Mouse (Mus musculus): ENCODE measurements at regions not wholly inside any gene's neighbourhood (a gene's known extent, or its start where the extent isn't known, plus 50 kb on each side); places are given as distances from the start of the nearest gene placed in this dataset.
A peak's percentile ranks its signal among the peaks of the same experiment; 100 is the strongest.
"Not testable (repeated sequence)": the region's sequence is repeated elsewhere in the genome, so short reads cannot be mapped to it uniquely, and the experiment has no call there.

GRCm38 (mm10) chr6:31038445-31038844 is 79.6 kb upstream of the Klf14 start:
- H3K9ac ChIP-seq (ENCODE audit: low read length); H3K27ac ChIP-seq (ENCODE audit: low read depth, low read length); H3K9me3 ChIP-seq (ENCODE audit: control insufficient read depth, low read length); DNase-seq (ENCODE audit: low spot score); H3K4me3 ChIP-seq (ENCODE audit: low read depth, low read length); H3K4me1 ChIP-seq (replicated peaks; ENCODE audit: control insufficient read depth, insufficient read depth, low read length); H3K36me3 ChIP-seq (ENCODE audit: control insufficient read depth, insufficient read depth, low read length); H3K27me3 ChIP-seq (ENCODE audit: control insufficient read depth, insufficient read depth, low read length); H3K4me2 ChIP-seq (ENCODE audit: low read depth, low read length, severe bottlenecking); ATAC-seq (replicated peaks; ENCODE audit: low FRiP score): not testable (repeated sequence)
- 3% methylated on average over 2 of the region's 2 CpGs for WGBS

GRCm38 (mm10) chr6:31039485-31039884 is 80.6 kb upstream of the Klf14 start:
- ATAC-seq (replicated peaks; ENCODE audit: low FRiP score) (no peak), DNase-seq (ENCODE audit: low spot score) (no peak)
- H3K9ac ChIP-seq (ENCODE audit: low read length): no peak overlapping the region
- H3K27ac ChIP-seq (ENCODE audit: low read depth, low read length): no peak overlapping the region
- no peak overlapping the region for H3K4me3 ChIP-seq (ENCODE audit: low read depth, low read length)
- no peaks in the 10 kb centered on the region for H3K36me3 ChIP-seq (ENCODE audit: control insufficient read depth, insufficient read depth, low read length)
- H3K27me3 ChIP-seq (ENCODE audit: control insufficient read depth, insufficient read depth, low read length): no peaks in the 10 kb centered on the region
- H3K4me1 ChIP-seq (replicated peaks; ENCODE audit: control insufficient read depth, insufficient read depth, low read length): no peaks in the 10 kb centered on the region
- no peaks in the 10 kb centered on the region for H3K9me3 ChIP-seq (ENCODE audit: control insufficient read depth, low read length)
- 75% methylated on average over 6 of the region's 6 CpGs for WGBS
- no peak overlapping the region for H3K4me2 ChIP-seq (ENCODE audit: low read depth, low read length, severe bottlenecking)

GRCm38 (mm10) chr6:31040783-31041182 is 81.9 kb upstream of the Klf14 start:
- no peaks in the 10 kb centered on the region for H3K36me3 ChIP-seq (ENCODE audit: control insufficient read depth, insufficient read depth, low read length)
- no peak overlapping the region for H3K9ac ChIP-seq (ENCODE audit: low read length)
- H3K27me3 ChIP-seq (ENCODE audit: control insufficient read depth, insufficient read depth, low read length): no peaks in the 10 kb centered on the region
- ATAC-seq (replicated peaks; ENCODE audit: low FRiP score) (no peak), DNase-seq (ENCODE audit: low spot score) (no peak)
- H3K27ac ChIP-seq (ENCODE audit: low read depth, low read length): no peak overlapping the region
- no peaks in the 10 kb centered on the region for H3K4me1 ChIP-seq (replicated peaks; ENCODE audit: control insufficient read depth, insufficient read depth, low read length)
- H3K4me2 ChIP-seq (ENCODE audit: low read depth, low read length, severe bottlenecking): no peak overlapping the region
- no peak overlapping the region for H3K4me3 ChIP-seq (ENCODE audit: low read depth, low read length)
- H3K9me3 ChIP-seq (ENCODE audit: control insufficient read depth, low read length): no peaks in the 10 kb centered on the region
- WGBS: 89% methylated on average over 6 of the region's 6 CpGs

- ATAC-seq (replicated peaks; ENCODE audit: low FRiP score) (no peak), DNase-seq (ENCODE audit: low spot score) (no peak)
- H3K9me3 ChIP-seq (ENCODE audit: control insufficient read depth, low read length): no peaks in the 10 kb centered on the region
- no peak overlapping the region for H3K4me2 ChIP-seq (ENCODE audit: low read depth, low read length, severe bottlenecking)
- no peaks in the 10 kb centered on the region for H3K36me3 ChIP-seq (ENCODE audit: control insufficient read depth, insufficient read depth, low read length)
- H3K27me3 ChIP-seq (ENCODE audit: control insufficient read depth, insufficient read depth, low read length): no peaks in the 10 kb centered on the region
- no peak overlapping the region for H3K27ac ChIP-seq (ENCODE audit: low read depth, low read length)
- H3K4me3 ChIP-seq (ENCODE audit: low read depth, low read length): no peak overlapping the region
- 95% methylated on average over 4 of the region's 4 CpGs for WGBS
- no peak overlapping the region for H3K9ac ChIP-seq (ENCODE audit: low read length)
- no peaks in the 10 kb centered on the region for H3K4me1 ChIP-seq (replicated peaks; ENCODE audit: control insufficient read depth, insufficient read depth, low read length)
Observed at GRCm38 (mm10) chr6:31043368-31043767, 84.5 kb upstream of the Klf14 start.

- Histone ChIP-seq H3K9ac (ENCODE audit: low read length) (no peak overlapping the region), H3K4me2 (ENCODE audit: low read depth, low read length, severe bottlenecking) (no peak overlapping the region), H3K27me3 (ENCODE audit: control insufficient read depth, insufficient read depth, low read length) (no peaks in the 10 kb centered on the region), H3K4me1 (replicated peaks; ENCODE audit: control insufficient read depth, insufficient read depth, low read length) (no peaks in the 10 kb centered on the region), H3K9me3 (ENCODE audit: control insufficient read depth, low read length) (no peaks in the 10 kb centered on the region), H3K36me3 (ENCODE audit: control insufficient read depth, insufficient read depth, low read length) (no peaks in the 10 kb centered on the region), H3K27ac (ENCODE audit: low read depth, low read length) (no peak overlapping the region), H3K4me3 (ENCODE audit: low read depth, low read length) (no peak overlapping the region)
- WGBS: 91% methylated on average over 3 of the region's 3 CpGs
- ATAC-seq (replicated peaks; ENCODE audit: low FRiP score) (no peak), DNase-seq (ENCODE audit: low spot score) (peak; percentile 29)
Observed at GRCm38 (mm10) chr6:31043919-31044318, 85.0 kb upstream of the Klf14 start.

GRCm38 (mm10) chr6:31046197-31046596 is 87.3 kb upstream of the Klf14 start:
- no peak for ATAC-seq (replicated peaks; ENCODE audit: low FRiP score)
- Histone ChIP-seq H3K27ac (ENCODE audit: low read depth, low read length) (no peak overlapping the region), H3K36me3 (ENCODE audit: control insufficient read depth, insufficient read depth, low read length) (no peaks in the 10 kb centered on the region), H3K4me2 (ENCODE audit: low read depth, low read length, severe bottlenecking) (no peak overlapping the region), H3K4me3 (ENCODE audit: low read depth, low read length) (no peak overlapping the region), H3K9me3 (ENCODE audit: control insufficient read depth, low read length) (no peaks in the 10 kb centered on the region), H3K4me1 (replicated peaks; ENCODE audit: control insufficient read depth, insufficient read depth, low read length) (no peaks in the 10 kb centered on the region), H3K9ac (ENCODE audit: low read length) (no peak overlapping the region), H3K27me3 (ENCODE audit: control insufficient read depth, insufficient read depth, low read length) (no peaks in the 10 kb centered on the region)
- WGBS: 73% methylated on average over 3 of the region's 3 CpGs
- no peak for DNase-seq (ENCODE audit: low spot score)

GRCm38 (mm10) chr6:31048920-31049576 is 90.2 kb upstream of the Klf14 start:
- no peaks in the 10 kb centered on the region for H3K4me1 ChIP-seq (replicated peaks; ENCODE audit: control insufficient read depth, insufficient read depth, low read length)
- no peak overlapping the region for H3K4me3 ChIP-seq (ENCODE audit: low read depth, low read length)
- H3K9ac ChIP-seq (ENCODE audit: low read length): no peak overlapping the region
- no peak overlapping the region for H3K27ac ChIP-seq (ENCODE audit: low read depth, low read length)
- no peaks in the 10 kb centered on the region for H3K27me3 ChIP-seq (ENCODE audit: control insufficient read depth, insufficient read depth, low read length)
- H3K4me2 ChIP-seq (ENCODE audit: low read depth, low read length, severe bottlenecking): no peak overlapping the region
- no peaks in the 10 kb centered on the region for H3K9me3 ChIP-seq (ENCODE audit: control insufficient read depth, low read length)
- ATAC-seq (replicated peaks; ENCODE audit: low FRiP score) (no peak), DNase-seq (ENCODE audit: low spot score) (no peak)
- 67% methylated on average over 11 of the region's 11 CpGs for WGBS
- no peaks in the 10 kb centered on the region for H3K36me3 ChIP-seq (ENCODE audit: control insufficient read depth, insufficient read depth, low read length)

- 74% methylated on average over 5 of the region's 5 CpGs for WGBS
- no peak for ATAC-seq (replicated peaks; ENCODE audit: low FRiP score)
- no peaks in the 10 kb centered on the region for H3K36me3 ChIP-seq (ENCODE audit: control insufficient read depth, insufficient read depth, low read length)
Observed at GRCm38 (mm10) chr6:31050831-31051230, 92.0 kb upstream of the Klf14 start.

GRCm38 (mm10) chr6:31051771-31052170 is 92.9 kb upstream of the Klf14 start:
- no peaks in the 10 kb centered on the region for H3K9me3 ChIP-seq (ENCODE audit: control insufficient read depth, low read length)
- H3K36me3 ChIP-seq (ENCODE audit: control insufficient read depth, insufficient read depth, low read length): no peaks in the 10 kb centered on the region
- no peaks in the 10 kb centered on the region for H3K27me3 ChIP-seq (ENCODE audit: control insufficient read depth, insufficient read depth, low read length)
- H3K9ac ChIP-seq (ENCODE audit: low read length): no peak overlapping the region
- 87% methylated on average over 6 of the region's 6 CpGs for WGBS
- DNase-seq (ENCODE audit: low spot score) (no peak), ATAC-seq (replicated peaks; ENCODE audit: low FRiP score) (no peak)
- no peaks in the 10 kb centered on the region for H3K4me1 ChIP-seq (replicated peaks; ENCODE audit: control insufficient read depth, insufficient read depth, low read length)
- H3K27ac ChIP-seq (ENCODE audit: low read depth, low read length): no peak overlapping the region
- no peak overlapping the region for H3K4me3 ChIP-seq (ENCODE audit: low read depth, low read length)
- no peak overlapping the region for H3K4me2 ChIP-seq (ENCODE audit: low read depth, low read length, severe bottlenecking)

More at GRCm38 (mm10) chr6:31050831-31051230, 92.0 kb upstream of the Klf14 start:
- no peak for DNase-seq (ENCODE audit: low spot score)
- H3K4me1 ChIP-seq (replicated peaks; ENCODE audit: control insufficient read depth, insufficient read depth, low read length): no peaks in the 10 kb centered on the region
- no peaks in the 10 kb centered on the region for H3K9me3 ChIP-seq (ENCODE audit: control insufficient read depth, low read length)
- no peak overlapping the region for H3K9ac ChIP-seq (ENCODE audit: low read length)
- H3K4me2 ChIP-seq (ENCODE audit: low read depth, low read length, severe bottlenecking): no peak overlapping the region
- no peak overlapping the region for H3K27ac ChIP-seq (ENCODE audit: low read depth, low read length)
- H3K4me3 ChIP-seq (ENCODE audit: low read depth, low read length): no peak overlapping the region
- no peaks in the 10 kb centered on the region for H3K27me3 ChIP-seq (ENCODE audit: control insufficient read depth, insufficient read depth, low read length)
